Mouse (Mus musculus) heart, adult 2 months (tissue): ENCODE results near the gene Anapc4. TPM values are rescaled to one million over a fixed set of nuclear protein-coding genes. Genes with fewer than 3 reads are reported as not detected.

ENCODE experiments used
- DNase-seq, 2 experiments: peaks; one replicate each; pipeline ENCODE4 v3.0.0; 2021
- H3K27ac ChIP-seq: fragments of 200-600 bp; 2 replicates; pipeline ENCODE4 v1.8.1; 2022
- H3K27me3 ChIP-seq: fragments of 200-500 bp; 2 replicates; pipeline ENCODE4 v1.6.1; 2012; ENCODE audit warnings: mild to moderate bottlenecking, low read length, inconsistent platforms, mixed read lengths; ENCODE audit not compliant: control insufficient read depth, insufficient read depth
- H3K36me3 ChIP-seq: fragments of 200-500 bp; 2 replicates; pipeline ENCODE4 v1.6.1; 2012; ENCODE audit warnings: low read length, inconsistent platforms; ENCODE audit not compliant: control insufficient read depth, insufficient read depth
- H3K4me1 ChIP-seq: fragments of 200-500 bp; 2 replicates; pipeline ENCODE4 v1.6.1; 2011; ENCODE audit warnings: low read length; ENCODE audit not compliant: control insufficient read depth, insufficient read depth
- H3K4me3 ChIP-seq: fragments of 200-600 bp; 2 replicates; pipeline ENCODE4 v1.8.1; 2022
- H3K79me2 ChIP-seq: fragments of 200-500 bp; replicated peaks from 2 replicates; pipeline ENCODE4 v1.6.1; 2012; ENCODE audit warnings: mild to moderate bottlenecking, inconsistent platforms, low read length, moderate library complexity, mixed read lengths; ENCODE audit not compliant: control insufficient read depth, insufficient read depth
- H3K9ac ChIP-seq: fragments of 200-500 bp; 2 replicates; pipeline ENCODE4 v1.6.1; 2012; ENCODE audit warnings: low read depth, mild to moderate bottlenecking, control low read depth, inconsistent platforms, low read length, mixed read lengths
- CTCF ChIP-seq: fragments of 200-600 bp; IDR thresholded peaks from 2 replicates; pipeline ENCODE4 v1.8.1; 2022; ENCODE audit warnings: antibody characterized with exemption, mild to moderate bottlenecking, moderate library complexity
- EP300 ChIP-seq: fragments of 200-500 bp; IDR thresholded peaks from 2 replicates; pipeline ENCODE4 v1.6.1; 2011; ENCODE audit warnings: low read depth, low read length, control low read depth; ENCODE audit not compliant: insufficient read depth
- POLR2A ChIP-seq: fragments of 200-500 bp; IDR thresholded peaks from 2 replicates; pipeline ENCODE4 v1.6.1; 2011; ENCODE audit warnings: mild to moderate bottlenecking, low read depth, low read length, control low read depth; ENCODE audit not compliant: insufficient read depth
- WGBS: fragments of 180-500 bp; shearing (Covaris S2); methylation state at CpG from one replicate; pipeline ENCODE4 v1.1.7; 2018; 5-methylcytosine and 5-hydroxymethylcytosine counted together
- intact Hi-C: fragments of 180-260 bp; cut with DNase I; formaldehyde crosslinking; loops from one replicate; pipeline ENCODE4 v1.15.1; 2025
- polyA plus RNA-seq: library from polyadenylated mRNA; depleted of rRNA; stranded (reverse); fragments of >200 nt; gene quantifications from 2 replicates; pipeline ENCODE4 v1.2.3, GENCODE M21; 2012; rRNA removed
- total RNA-seq, 2 experiments: library from RNA; stranded (reverse); gene quantifications; 2 replicates each; pipeline ENCODE4 v1.2.3; 2021

The Anapc4 gene
- total and polyA plus RNA-seq, 3 experiments: 17.3 to 38.8 (median 37.4) TPM

GRCm38 (mm10) chr5:52910159-52910591, 76.4 kb downstream of the Anapc4 start:
- WGBS: 11% methylated on average over 12 of the region's 12 CpGs
- Histone ChIP-seq H3K79me2 (no peaks in the 10 kb centered on the region), H3K4me1 (no peaks in the 10 kb centered on the region), H3K27me3 (no peaks in the 10 kb centered on the region), H3K27ac (no peak overlapping the region), H3K9ac (no peak overlapping the region), H3K36me3 (no peaks in the 10 kb centered on the region), H3K4me3 (no peak overlapping the region)
- TF ChIP-seq CTCF (no peak), EP300 (no peak), POLR2A (no peak)
- peak; percentile 15 to 23 for DNase-seq
- intact Hi-C loops: no loop called here

- intact Hi-C loops: no loop called here
- DNase-seq: no peak
- H3K79me2 ChIP-seq: no peaks in the 10 kb centered on the region
- 82% methylated on average over 10 of the region's 10 CpGs for WGBS
- no peaks in the 10 kb centered on the region for H3K4me1 ChIP-seq
- no peak overlapping the region for H3K9ac ChIP-seq
- no peak overlapping the region for H3K4me3 ChIP-seq
- no peak overlapping the region for H3K27ac ChIP-seq
- H3K36me3 ChIP-seq: no peaks in the 10 kb centered on the region
- TF ChIP-seq EP300 (no peak), POLR2A (no peak)
- H3K27me3 ChIP-seq: no peaks in the 10 kb centered on the region
Measured at GRCm38 (mm10) chr5:52911286-52911870, 77.6 kb downstream of the Anapc4 start.

GRCm38 (mm10) chr5:52913711-52914110, 79.9 kb downstream of the Anapc4 start:
- DNase-seq: no peak
- TF ChIP-seq POLR2A (no peak), CTCF (no peak)
- H3K9ac ChIP-seq: no peak overlapping the region
- no peak overlapping the region for H3K4me3 ChIP-seq
- 76% methylated on average over 7 of the region's 7 CpGs for WGBS
- intact Hi-C loops: no loop called here
- no peaks in the 10 kb centered on the region for H3K79me2 ChIP-seq
- no peak overlapping the region for H3K27ac ChIP-seq
- no peaks in the 10 kb centered on the region for H3K36me3 ChIP-seq
- H3K4me1 ChIP-seq: no peaks in the 10 kb centered on the region
- H3K27me3 ChIP-seq: no peaks in the 10 kb centered on the region

GRCm38 (mm10) chr5:52916186-52916585, 82.4 kb downstream of the Anapc4 start:
- Histone ChIP-seq H3K36me3 (no peaks in the 10 kb centered on the region), H3K27me3 (no peaks in the 10 kb centered on the region), H3K9ac (no peak overlapping the region), H3K79me2 (no peaks in the 10 kb centered on the region), H3K4me3 (no peak overlapping the region), H3K27ac (no peak overlapping the region), H3K4me1 (no peaks in the 10 kb centered on the region)
- DNase-seq: peak in 1 of 2 experiments; percentile 14
- 55% methylated on average over 6 of the region's 6 CpGs for WGBS
- intact Hi-C loops: no loop called here
- TF ChIP-seq CTCF (no peak), EP300 (no peak), POLR2A (no peak)

Other genes with a start within 250 kb of the Anapc4 start
- gene Sepsecs, start 164.3 kb upstream of the Anapc4 start, total RNA-seq: 1 to 10 TPM; 5.2 to 6.1 TPM
- 3.0 and 5.6 TPM in 2 replicates for gene Sepsecs, start 164.3 kb upstream of the Anapc4 start, polyA plus RNA-seq
- 1 to 10 TPM; 1.1 to 2.3 TPM for gene Pi4k2b, start 92.4 kb upstream of the Anapc4 start, total RNA-seq
- 1.6 and 1.9 TPM in 2 replicates for gene Pi4k2b, start 92.4 kb upstream of the Anapc4 start, polyA plus RNA-seq
- gene Zcchc4, start 58.6 kb upstream of the Anapc4 start, total RNA-seq: 1 to 10 TPM; 5.0 to 5.2 TPM
- gene Zcchc4, start 58.6 kb upstream of the Anapc4 start, polyA plus RNA-seq: 4.5 and 7.3 TPM in 2 replicates
- not detected for gene Slc34a2, start 204.1 kb downstream of the Anapc4 start, total RNA-seq
- gene Slc34a2, start 204.1 kb downstream of the Anapc4 start, polyA plus RNA-seq: 1.7 TPM in 1 of 2 replicates, not detected in the other